In the genomic region with DNA sequence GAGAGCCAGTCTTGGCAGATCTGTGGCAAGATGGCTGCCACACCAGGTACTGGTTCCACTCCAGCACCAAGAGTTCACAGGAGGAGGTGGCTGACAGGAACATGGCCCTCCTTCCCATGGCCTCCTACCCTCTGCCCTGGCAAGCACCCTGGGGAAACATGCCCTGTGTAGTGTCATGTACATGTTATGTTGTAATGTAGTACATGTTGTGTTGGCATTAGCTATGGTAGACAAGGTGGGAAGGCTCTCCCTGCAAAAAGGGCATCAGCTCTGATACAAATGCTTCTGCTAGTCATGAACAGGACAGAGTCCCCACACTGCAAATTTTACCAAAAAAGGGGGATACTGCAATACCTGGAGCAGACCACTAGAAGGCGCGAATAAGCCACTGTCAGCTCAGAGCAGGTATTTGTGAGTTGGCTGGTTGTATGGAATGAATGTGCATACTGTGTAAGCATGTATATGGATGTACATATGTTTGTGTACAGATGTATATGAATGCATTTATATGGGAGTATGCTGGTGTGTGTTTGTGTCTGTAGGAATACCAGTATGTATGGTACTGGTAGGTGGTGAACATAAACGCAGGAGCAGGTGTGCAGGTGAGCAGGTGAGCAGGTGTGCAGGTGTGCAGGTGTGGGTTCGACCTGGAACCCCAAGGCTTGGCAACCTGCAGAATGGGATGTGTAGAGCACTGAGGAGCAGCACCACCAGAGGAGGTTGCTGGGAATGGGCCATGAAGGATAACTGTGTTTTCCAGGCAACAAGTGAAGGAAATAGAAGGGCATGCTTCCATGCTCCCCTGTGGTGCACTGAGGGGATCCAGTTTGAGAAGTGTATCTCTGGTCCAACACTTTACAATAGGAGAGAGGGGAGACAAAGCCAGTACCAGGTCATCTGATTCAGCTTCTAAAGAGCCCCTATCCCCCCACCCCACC, we compare ENCODE assay signal across 8 mouse cellular contexts. TPM values are rescaled to one million over a fixed set of nuclear protein-coding genes. Genes with fewer than 3 reads are reported as not detected.
A peak's percentile ranks its signal among the peaks of the same experiment; 100 is the strongest.
DNase-seq lines count a peak whose midpoint lies in the region; ATAC-seq and TF ChIP-seq lines count a peak whose summit lies in the region.

No protein-coding gene starts in this region.

- H3K27me3 ChIP-seq in embryonic facial prominence, embryonic 11.5 days (ENCODE audit: control insufficient read depth, insufficient read depth, low read length), result no peaks in the 10 kb centered on the region
- no peaks in the 10 kb centered on the region for H3K27me3 ChIP-seq in midbrain, postnatal 0 days (ENCODE audit: insufficient read depth, low read length)

- H3K9ac ChIP-seq in embryonic facial prominence, embryonic 11.5 days (replicated peaks; ENCODE audit: low read length), result no peak overlapping the region
- H3K9ac ChIP-seq in midbrain, postnatal 0 days (replicated peaks; ENCODE audit: low read length, poor library complexity, severe bottlenecking), result no peak overlapping the region

- peak; percentile 38 for DNase-seq in gastrocnemius, adult 18-20 months (ENCODE audit: low spot score)
- DNase-seq in gastrocnemius, postnatal 14 days, result no peak
- peak; percentile 74 for DNase-seq in 416B (ENCODE audit: low read depth)
- DNase-seq in ZHBTc4 (ENCODE audit: low read depth, low spot score), result peak; percentile 66
- DNase-seq in embryonic facial prominence, embryonic 11.5 days (ENCODE audit: low spot score), result peak; percentile 70
- peak; percentile 40 for DNase-seq in left cerebral cortex, adult 11 months (ENCODE audit: low spot score)
- DNase-seq in midbrain, postnatal 0 days (ENCODE audit: low spot score), result peak; percentile 73

- no peak overlapping the region for H3K27ac ChIP-seq in embryonic facial prominence, embryonic 11.5 days (replicated peaks; ENCODE audit: low read depth, low read length)
- no peak overlapping the region for H3K27ac ChIP-seq in midbrain, postnatal 0 days (ENCODE audit: low read depth, low read length)

- no peaks in the 10 kb centered on the region for H3K36me3 ChIP-seq in embryonic facial prominence, embryonic 11.5 days (replicated peaks; ENCODE audit: control insufficient read depth, insufficient read depth, low read depth, low read length)
- H3K36me3 ChIP-seq in midbrain, postnatal 0 days (ENCODE audit: insufficient read depth, low read length), result no peaks in the 10 kb centered on the region

- 37% methylated on average over 4 of the region's 4 CpGs for WGBS in embryonic facial prominence, embryonic 11.5 days
- WGBS in midbrain, postnatal 0 days, result 32% methylated on average over 4 of the region's 4 CpGs

- H3K4me1 ChIP-seq in embryonic facial prominence, embryonic 11.5 days (ENCODE audit: control insufficient read depth, insufficient read depth, low read length), result no peaks in the 10 kb centered on the region
- peaks cover 10% of the 10 kb centered on the region; the same call in 1 of the 2 replicates for H3K4me1 ChIP-seq in midbrain, postnatal 0 days (ENCODE audit: insufficient read depth, low read length)

- no peaks in the 10 kb centered on the region for H3K9me3 ChIP-seq in embryonic facial prominence, embryonic 11.5 days (replicated peaks; ENCODE audit: control insufficient read depth, low read length)
- no peaks in the 10 kb centered on the region for H3K9me3 ChIP-seq in midbrain, postnatal 0 days (ENCODE audit: low read length)

- no peak overlapping the region for H3K4me2 ChIP-seq in embryonic facial prominence, embryonic 11.5 days (ENCODE audit: low read depth, low read length)
- H3K4me2 ChIP-seq in midbrain, postnatal 0 days (ENCODE audit: low read depth, low read length, poor library complexity, severe bottlenecking), result no peak overlapping the region

- intact Hi-C loops in gastrocnemius, postnatal 14 days (cut with DNase I; ENCODE audit: low total_unique reads), result loop anchor here (2.0 kb wide), 1 partner anchor 118 kb away; no protein-coding TSS in a partner anchor

- peak; percentile 98 for TF ChIP-seq CTCF in midbrain, postnatal 0 days (IDR thresholded peaks at IDR 0.05)

- no peak overlapping the region for H3K4me3 ChIP-seq in embryonic facial prominence, embryonic 11.5 days (ENCODE audit: low read depth, low read length)
- H3K4me3 ChIP-seq in midbrain, postnatal 0 days (ENCODE audit: low read depth, low read length), result no peak overlapping the region

- ATAC-seq in embryonic facial prominence, embryonic 11.5 days (replicated peaks; ENCODE audit: insufficient number of reproducible peaks, low FRiP score, low TSS enrichment, low read depth), result no peak
- no peak for ATAC-seq in midbrain, postnatal 0 days (ENCODE audit: low FRiP score)
- ATAC-seq in monocyte, adult 5-6 weeks (replicated peaks; ENCODE audit: insufficient number of reproducible peaks, low FRiP score, low TSS enrichment, poor library complexity, severe bottlenecking), result no peak

RNA-seq across cellular contexts. Expression of a gene that starts 2.9 kb away (rescaled TPM):
- total RNA-seq in gastrocnemius, adult 18-20 months (2021), result 100 to 1,000 TPM; 210 to 235 TPM
- 100 to 1,000 TPM; 187 to 194 TPM for total RNA-seq in gastrocnemius, postnatal 14 days (2021)
- 113 and 120 TPM in 2 replicates for polyA plus RNA-seq in embryonic facial prominence, embryonic 11.5 days (2014; fragmentation: Nextera tagmentation; extraction: Ambion mirVana)
- total RNA-seq in midbrain, postnatal 0 days (2014; rRNA removed), result 100 and 123 TPM in 2 replicates
- polyA plus RNA-seq in midbrain, postnatal 0 days (2015; fragmentation: Nextera tagmentation; extraction: Ambion mirVana), result 151 and 158 TPM in 2 replicates
- total RNA-seq in monocyte, adult 5-6 weeks (2017), result 29.9 to 55.6 TPM (median 51.8 TPM) in 3 replicates

RNA-seq across cellular contexts. Expression of a gene that starts 41.3 kb away (rescaled TPM):
- 10 to 100 TPM; 41.6 to 52.5 TPM for total RNA-seq in gastrocnemius, adult 18-20 months (2021)
- 10 to 100 TPM; 24.9 to 27.4 TPM for total RNA-seq in gastrocnemius, postnatal 14 days (2021)
- polyA plus RNA-seq in embryonic facial prominence, embryonic 11.5 days (2014; fragmentation: Nextera tagmentation; extraction: Ambion mirVana), result 20.5 and 25.1 TPM in 2 replicates
- total RNA-seq in midbrain, postnatal 0 days (2014; rRNA removed), result 141 and 157 TPM in 2 replicates
- 57.5 and 61.3 TPM in 2 replicates for polyA plus RNA-seq in midbrain, postnatal 0 days (2015; fragmentation: Nextera tagmentation; extraction: Ambion mirVana)
- total RNA-seq in monocyte, adult 5-6 weeks (2017), result 6.8 to 26.4 TPM (median 13.4 TPM) in 3 replicates
